Mouse (Mus musculus): Measurements from ENCODE around the gene Lect2. TPM values are rescaled to one million over a fixed set of nuclear protein-coding genes. Genes with fewer than 3 reads are reported as not detected.

Gene Lect2
- polyA plus RNA-seq, 1 experiment from 2014 or later, result not detected

DNA sequence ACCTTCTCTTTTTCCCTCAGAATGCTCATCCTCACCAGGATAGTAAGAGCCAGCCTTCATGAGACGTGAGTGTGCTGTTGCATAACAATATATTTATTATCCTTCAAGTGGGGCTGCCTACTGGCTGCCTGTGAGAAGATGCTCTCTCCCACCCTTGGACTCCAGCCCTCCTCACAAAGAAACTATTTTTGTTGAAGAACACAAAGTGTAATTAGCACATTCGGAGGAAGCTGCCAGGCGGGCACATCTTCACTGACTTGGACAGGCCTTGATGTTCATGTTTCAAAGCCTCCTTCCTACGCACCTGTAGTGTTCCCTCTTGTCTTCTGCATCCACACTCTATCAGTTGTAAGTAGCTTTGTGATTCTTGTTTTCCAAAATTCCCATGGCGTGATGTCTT lies 32.1 kb upstream of the Lect2 start:
- no peak overlapping the region for H3K4me3 ChIP-seq
- no peaks in the 10 kb centered on the region for H3K36me3 ChIP-seq (replicated peaks)
- peak overlapping the region; percentile 92 for H3K27ac ChIP-seq
- WGBS, result 87% methylated on average over 5 of the region's 5 CpGs
- 0 out of 2 replicates have a peak, but pooled peaks cover 8% of the 10 kb centered on the region for H3K27me3 ChIP-seq (ENCODE audit: poor library complexity, severe bottlenecking)
- H3K4me1 ChIP-seq, result peaks cover 53% of the 10 kb centered on the region
- H3K9me3 ChIP-seq, result no peaks in the 10 kb centered on the region
- DNase-seq (ENCODE audit: extremely low spot score, low spot score), result no peak

DNA sequence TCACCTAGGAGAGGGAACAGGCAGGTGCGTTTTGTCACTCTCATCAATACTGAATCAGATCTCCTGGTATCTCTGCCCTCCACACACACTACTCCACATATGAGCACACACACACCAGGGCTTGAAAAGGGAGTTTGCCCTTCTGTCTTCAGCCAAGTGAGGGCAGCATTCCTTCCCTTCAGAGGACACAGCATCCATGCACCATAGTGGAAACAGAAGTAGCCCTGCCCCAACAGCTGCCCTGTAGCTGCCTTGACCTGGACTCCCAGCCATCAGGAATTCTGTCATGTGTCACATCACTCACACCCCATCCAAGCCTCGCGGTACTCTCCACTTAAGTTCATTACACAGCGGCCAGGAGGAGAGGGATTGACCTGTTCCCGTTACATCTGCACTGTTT lies 29.8 kb upstream of the Lect2 start:
- Histone ChIP-seq H3K4me1 (peaks cover 33% of the 10 kb centered on the region), H3K36me3 (replicated peaks) (no peaks in the 10 kb centered on the region), H3K27ac (0 out of 2 replicates have a peak overlapping the region, but pooled peaks have one; percentile 17), H3K27me3 (ENCODE audit: poor library complexity, severe bottlenecking) (no peaks in the 10 kb centered on the region), H3K4me3 (no peak overlapping the region), H3K9me3 (no peaks in the 10 kb centered on the region)
- no peak for DNase-seq (ENCODE audit: extremely low spot score, low spot score)
- WGBS, result 82% methylated on average over 5 of the region's 5 CpGs

DNA sequence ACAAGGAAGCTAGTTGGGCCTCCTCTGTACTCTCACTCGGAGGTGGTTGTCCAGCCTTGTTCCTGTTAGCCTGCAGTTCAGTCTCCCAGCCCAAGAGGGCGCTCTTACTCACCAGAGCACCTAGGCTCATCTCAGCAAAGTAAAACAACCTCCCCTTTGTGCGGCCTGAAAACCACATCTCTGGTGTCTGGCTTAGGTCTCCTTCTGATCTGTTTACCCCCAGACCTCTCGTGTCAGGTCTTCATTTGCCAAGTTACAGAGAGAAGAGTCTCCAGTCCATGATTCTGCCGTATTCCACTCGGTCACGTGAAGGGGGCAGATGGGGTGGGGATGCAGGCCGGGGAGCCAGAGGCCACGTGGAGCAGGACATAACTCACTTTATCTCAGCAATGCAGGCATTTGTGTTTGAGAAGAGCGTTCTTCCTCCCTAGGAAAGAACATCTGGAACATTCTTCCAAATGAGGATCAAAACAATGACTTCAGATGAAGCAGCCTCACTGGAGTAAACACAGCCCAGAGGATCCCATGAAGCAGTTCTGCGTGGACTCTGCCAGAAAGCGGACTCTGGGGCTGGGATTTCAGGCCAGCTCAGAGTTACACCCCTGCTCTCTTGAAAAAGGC lies 27.5 kb upstream of the Lect2 start:
- Histone ChIP-seq H3K27ac (peak overlapping the region; percentile 76), H3K4me1 (peaks cover 13% of the 10 kb centered on the region), H3K27me3 (ENCODE audit: poor library complexity, severe bottlenecking) (no peaks in the 10 kb centered on the region), H3K9me3 (no peaks in the 10 kb centered on the region), H3K4me3 (no peak overlapping the region), H3K36me3 (replicated peaks) (no peaks in the 10 kb centered on the region)
- DNase-seq (ENCODE audit: extremely low spot score, low spot score), result peak; percentile 69
- WGBS, result 67% methylated on average over 12 of the region's 12 CpGs

DNA sequence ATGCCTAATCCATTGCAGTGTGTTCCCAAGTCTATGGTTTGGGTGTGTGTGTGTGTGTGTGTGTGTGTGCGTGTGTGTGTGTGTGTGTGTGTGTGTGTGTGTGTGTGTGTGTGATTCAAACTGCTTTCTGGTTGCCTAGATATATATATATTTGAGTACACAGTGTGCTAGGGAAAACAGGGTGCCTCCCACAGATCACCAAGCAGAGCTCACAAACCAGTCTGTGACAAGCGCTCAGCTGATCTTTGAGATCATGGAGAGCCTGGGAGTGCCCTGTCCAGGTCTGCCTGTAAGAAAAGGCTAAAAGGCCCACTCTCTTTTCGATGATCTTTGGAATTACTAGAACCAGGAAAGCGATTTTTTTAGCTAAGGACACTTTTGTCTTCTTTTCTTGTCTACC lies 26.8 kb upstream of the Lect2 start:
- WGBS, result 77% methylated on average over 4 of the region's 4 CpGs
- peaks cover 7% of the 10 kb centered on the region for H3K4me1 ChIP-seq
- no peaks in the 10 kb centered on the region for H3K27me3 ChIP-seq (ENCODE audit: poor library complexity, severe bottlenecking)
- DNase-seq (ENCODE audit: extremely low spot score, low spot score), result no peak
- no peak overlapping the region for H3K27ac ChIP-seq
- H3K4me3 ChIP-seq, result no peak overlapping the region
- H3K36me3 ChIP-seq (replicated peaks), result no peaks in the 10 kb centered on the region
- H3K9me3 ChIP-seq, result no peaks in the 10 kb centered on the region

DNA sequence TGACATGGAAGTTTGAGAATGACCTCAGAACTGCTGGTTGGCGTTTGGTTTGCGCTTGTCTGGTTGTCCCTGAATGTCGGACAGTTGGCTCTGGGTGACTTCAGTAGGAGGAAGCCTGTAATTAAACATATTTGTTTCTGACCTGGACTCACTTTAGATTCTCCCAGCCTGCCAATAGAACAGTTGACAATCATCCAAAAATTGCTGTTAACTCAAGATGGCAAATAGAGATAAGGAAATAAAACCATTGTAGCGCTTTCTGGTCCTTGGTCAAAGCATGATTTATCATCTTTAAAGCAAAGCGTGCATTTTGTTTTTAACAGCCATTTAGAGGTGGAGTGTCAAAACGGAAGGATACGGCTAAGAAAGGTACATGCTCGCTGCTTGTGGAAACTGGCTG lies 23.3 kb upstream of the Lect2 start:
- no peak for DNase-seq (ENCODE audit: extremely low spot score, low spot score)
- H3K27ac ChIP-seq, result no peak overlapping the region

DNA sequence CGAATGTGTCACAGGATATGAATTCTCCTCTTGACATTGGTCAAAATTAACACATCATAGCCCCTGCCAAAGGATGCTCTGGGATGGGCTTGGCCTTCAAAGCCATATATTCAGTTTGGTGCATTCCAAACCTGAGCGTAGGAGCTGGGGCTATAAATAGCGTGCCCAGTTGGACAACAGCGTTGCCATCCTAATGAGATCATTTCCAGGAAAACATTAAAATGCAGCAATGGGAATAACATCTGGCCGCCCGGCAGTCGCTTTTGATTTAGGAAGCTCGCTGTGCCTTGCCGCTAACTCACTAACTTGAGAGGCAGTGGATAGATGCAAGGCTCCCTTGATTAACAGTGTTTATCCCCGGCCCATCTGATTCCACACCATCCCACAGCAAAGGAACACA lies 18.0 kb upstream of the Lect2 start:
- Histone ChIP-seq H3K4me3 (no peak overlapping the region), H3K27me3 (ENCODE audit: poor library complexity, severe bottlenecking) (no peaks in the 10 kb centered on the region), H3K36me3 (replicated peaks) (no peaks in the 10 kb centered on the region), H3K27ac (no peak overlapping the region), H3K4me1 (0 out of 2 replicates have a peak, but pooled peaks cover under 1% of the 10 kb centered on the region), H3K9me3 (no peaks in the 10 kb centered on the region)
- DNase-seq (ENCODE audit: extremely low spot score, low spot score), result no peak
- 94% methylated on average over 10 of the region's 10 CpGs for WGBS

More for the DNA sequence above, 23.3 kb upstream of the Lect2 start:
- Histone ChIP-seq H3K4me3 (no peak overlapping the region), H3K27me3 (ENCODE audit: poor library complexity, severe bottlenecking) (no peaks in the 10 kb centered on the region), H3K9me3 (no peaks in the 10 kb centered on the region), H3K36me3 (replicated peaks) (no peaks in the 10 kb centered on the region), H3K4me1 (peaks cover 3% of the 10 kb centered on the region; the same call in 1 of the 2 replicates)
- 93% methylated on average over 8 of the region's 8 CpGs for WGBS

DNA sequence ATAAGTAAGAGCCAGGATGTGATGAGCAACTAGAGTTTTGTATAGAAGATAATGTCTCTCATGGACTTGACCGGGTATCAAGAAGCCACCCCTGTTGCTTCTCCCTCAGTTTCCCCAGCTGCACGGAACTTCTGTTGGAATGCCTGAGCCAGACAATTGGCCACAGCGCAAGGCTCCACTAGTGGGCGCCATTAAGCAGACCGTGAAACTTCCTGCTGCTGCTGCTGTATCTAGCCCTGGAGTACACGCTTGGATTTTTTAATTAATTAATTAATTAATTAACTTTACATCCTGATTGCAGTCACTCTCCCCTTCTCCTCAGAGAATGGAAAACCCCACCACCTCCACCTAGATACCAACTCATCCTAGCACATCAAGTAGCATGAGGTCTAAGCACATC lies 14.8 kb upstream of the Lect2 start:
- Histone ChIP-seq H3K27me3 (ENCODE audit: poor library complexity, severe bottlenecking) (no peaks in the 10 kb centered on the region), H3K9me3 (no peaks in the 10 kb centered on the region), H3K4me1 (peaks cover 14% of the 10 kb centered on the region), H3K4me3 (no peak overlapping the region), H3K36me3 (replicated peaks) (no peaks in the 10 kb centered on the region), H3K27ac (no peak overlapping the region)
- peak; percentile 31 for DNase-seq (ENCODE audit: extremely low spot score, low spot score)
- 45% methylated on average over 6 of the region's 6 CpGs for WGBS

DNA sequence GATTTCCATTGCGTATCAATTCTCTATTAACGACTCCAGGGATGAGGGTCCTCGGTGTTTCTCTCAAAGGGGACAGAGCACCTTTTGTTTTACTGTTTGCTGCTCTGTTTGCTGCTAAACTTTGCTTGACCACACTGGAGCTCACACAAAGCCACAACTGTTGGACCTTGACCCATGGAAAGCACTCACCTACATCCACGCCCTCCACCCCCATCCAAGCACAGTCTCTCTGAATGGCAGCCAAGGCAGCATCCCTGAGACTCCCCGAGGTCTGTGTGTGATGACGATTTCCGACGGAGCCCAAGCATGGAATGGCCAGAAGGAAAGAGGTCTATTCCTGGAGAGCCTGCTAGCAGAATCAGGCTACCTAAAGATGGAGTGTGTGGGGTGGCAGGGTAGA lies 12.8 kb upstream of the Lect2 start:
- H3K9me3 ChIP-seq, result no peaks in the 10 kb centered on the region
- H3K36me3 ChIP-seq (replicated peaks), result no peaks in the 10 kb centered on the region
- peaks cover 20% of the 10 kb centered on the region for H3K4me1 ChIP-seq
- WGBS, result 77% methylated on average over 8 of the region's 8 CpGs
- no peaks in the 10 kb centered on the region for H3K27me3 ChIP-seq (ENCODE audit: poor library complexity, severe bottlenecking)
- H3K4me3 ChIP-seq, result no peak overlapping the region
- H3K27ac ChIP-seq, result no peak overlapping the region
- no peak for DNase-seq (ENCODE audit: extremely low spot score, low spot score)

DNA sequence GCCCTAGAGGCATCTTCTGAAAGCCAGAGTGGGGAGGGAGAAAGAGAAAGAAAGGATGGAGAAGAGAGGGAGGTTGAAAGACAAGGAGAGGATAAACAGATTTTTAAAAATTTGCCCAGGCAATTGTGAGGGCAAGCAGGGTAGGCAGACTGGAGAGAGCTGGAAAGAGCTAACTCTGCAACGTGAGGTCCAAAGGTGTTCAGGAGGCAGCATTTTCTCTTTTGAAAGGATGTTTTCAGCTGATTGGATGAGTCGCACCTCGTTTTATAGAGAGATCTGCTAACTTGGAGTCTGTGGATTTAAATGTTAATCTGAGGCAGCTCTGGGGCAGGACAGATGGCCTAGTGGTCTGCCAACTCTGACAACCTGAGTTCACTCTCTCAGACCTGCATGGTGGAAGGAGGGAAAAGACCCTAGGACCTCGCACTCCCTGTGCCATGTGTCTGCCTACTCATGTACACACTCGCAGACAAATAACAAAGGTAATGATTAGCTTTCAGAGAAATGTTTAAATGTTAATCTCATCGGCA lies 11.6 kb upstream of the Lect2 start:
- H3K4me3 ChIP-seq, result no peak overlapping the region
- WGBS, result 83% methylated on average over 6 of the region's 6 CpGs
- no peaks in the 10 kb centered on the region for H3K36me3 ChIP-seq (replicated peaks)
- no peak for DNase-seq (ENCODE audit: extremely low spot score, low spot score)
- H3K27me3 ChIP-seq (ENCODE audit: poor library complexity, severe bottlenecking), result no peaks in the 10 kb centered on the region
- H3K4me1 ChIP-seq, result peaks cover 22% of the 10 kb centered on the region
- H3K9me3 ChIP-seq, result no peaks in the 10 kb centered on the region
- H3K27ac ChIP-seq, result no peak overlapping the region

DNA sequence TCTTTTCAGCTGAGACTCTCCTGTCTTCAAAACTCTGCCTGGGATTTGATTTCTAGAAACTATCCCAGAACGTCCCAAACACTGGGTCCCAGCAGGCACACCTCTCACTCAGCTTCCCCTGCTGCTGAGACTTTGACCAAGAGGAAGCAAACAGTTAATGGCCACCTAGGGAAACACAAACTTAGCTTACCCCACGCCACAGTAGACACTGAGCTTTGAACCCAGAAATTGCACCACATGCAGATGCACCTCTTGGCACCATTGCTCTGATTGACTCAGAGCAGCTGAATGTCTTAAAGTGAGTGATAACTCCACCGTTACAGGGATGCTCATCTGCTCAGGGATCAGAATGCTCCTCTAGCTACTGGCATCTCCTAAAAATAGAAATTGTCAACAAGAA lies 10.5 kb upstream of the Lect2 start:
- peaks cover 33% of the 10 kb centered on the region for H3K4me1 ChIP-seq
- no peak for DNase-seq (ENCODE audit: extremely low spot score, low spot score)
- no peaks in the 10 kb centered on the region for H3K27me3 ChIP-seq (ENCODE audit: poor library complexity, severe bottlenecking)
- H3K4me3 ChIP-seq, result no peak overlapping the region
- H3K27ac ChIP-seq, result no peak overlapping the region
- WGBS, result 44% methylated on average over 3 of the region's 3 CpGs
- H3K9me3 ChIP-seq, result no peaks in the 10 kb centered on the region
- no peaks in the 10 kb centered on the region for H3K36me3 ChIP-seq (replicated peaks)

DNA sequence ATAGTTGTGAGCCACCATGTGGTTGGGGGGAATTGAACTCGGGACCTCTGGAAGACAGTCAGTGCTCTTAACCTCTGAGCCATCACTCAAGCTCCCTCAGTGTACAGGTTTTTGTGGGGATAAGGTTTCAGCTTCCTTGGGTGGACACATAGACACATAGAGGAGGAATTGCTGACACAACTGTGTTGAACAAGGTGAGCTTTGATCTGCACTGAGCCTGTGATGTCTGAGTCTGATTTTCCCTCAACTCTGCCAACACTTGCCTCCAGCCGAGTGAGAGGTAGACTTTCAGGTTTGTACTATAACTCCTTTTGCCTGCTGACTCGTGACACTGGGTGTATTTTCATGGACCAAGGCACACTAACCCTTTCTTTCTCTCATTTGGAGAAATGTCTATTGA lies 8.4 kb upstream of the Lect2 start:
- Histone ChIP-seq H3K4me3 (no peak overlapping the region), H3K9me3 (no peaks in the 10 kb centered on the region), H3K27me3 (ENCODE audit: poor library complexity, severe bottlenecking) (no peaks in the 10 kb centered on the region), H3K4me1 (peaks cover 33% of the 10 kb centered on the region), H3K36me3 (replicated peaks) (no peaks in the 10 kb centered on the region), H3K27ac (no peak overlapping the region)
- DNase-seq (ENCODE audit: extremely low spot score, low spot score), result no peak
- 89% methylated on average over 3 of the region's 3 CpGs for WGBS

DNA sequence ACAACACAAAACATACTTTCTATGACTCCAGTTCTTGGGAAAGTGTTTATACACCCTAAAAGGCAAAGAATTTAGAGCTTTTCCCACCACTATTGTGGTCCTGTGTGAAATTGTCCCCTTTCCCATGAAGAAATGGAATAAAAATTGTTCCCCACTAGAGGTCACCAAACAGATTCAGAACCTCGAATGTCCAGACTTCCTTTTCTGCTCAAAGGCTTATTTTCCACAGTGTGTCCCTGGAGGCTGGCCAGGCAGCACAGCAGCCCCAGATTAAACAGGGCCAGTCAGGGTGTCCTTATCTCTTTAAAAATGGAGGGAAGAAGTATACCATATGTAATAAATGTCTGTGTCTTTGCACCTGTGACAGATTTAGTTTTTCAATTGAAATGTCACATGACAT lies 7.7 kb upstream of the Lect2 start:
- Histone ChIP-seq H3K27ac (no peak overlapping the region), H3K4me3 (no peak overlapping the region), H3K9me3 (no peaks in the 10 kb centered on the region), H3K4me1 (peaks cover 30% of the 10 kb centered on the region), H3K36me3 (replicated peaks) (no peaks in the 10 kb centered on the region), H3K27me3 (ENCODE audit: poor library complexity, severe bottlenecking) (no peaks in the 10 kb centered on the region)
- WGBS, result 12% methylated on average over 1 of the region's 1 CpGs
- no peak for DNase-seq (ENCODE audit: extremely low spot score, low spot score)

DNA sequence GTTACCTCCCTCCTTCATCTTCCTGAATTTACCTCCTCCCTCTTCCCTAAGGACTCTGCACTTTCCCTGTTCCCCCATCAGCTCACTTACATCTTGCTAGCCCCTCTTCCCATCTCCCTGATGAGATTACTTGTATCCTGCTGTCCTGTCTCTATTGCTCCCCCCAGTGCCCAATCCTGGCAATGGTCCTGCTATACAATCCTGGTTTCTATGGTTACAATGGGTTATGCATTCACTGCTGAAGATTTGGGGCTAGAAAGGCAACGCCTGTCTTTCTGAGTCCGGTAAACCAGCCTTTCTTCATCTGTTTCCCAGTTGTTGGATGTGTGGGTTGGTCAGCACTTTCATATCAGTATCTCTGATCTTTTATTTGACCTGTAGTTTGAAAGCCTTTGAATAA lies 6.1 kb upstream of the Lect2 start:
- Histone ChIP-seq H3K4me3 (no peak overlapping the region), H3K36me3 (replicated peaks) (no peaks in the 10 kb centered on the region), H3K4me1 (peaks cover 30% of the 10 kb centered on the region), H3K9me3 (no peaks in the 10 kb centered on the region), H3K27me3 (ENCODE audit: poor library complexity, severe bottlenecking) (no peaks in the 10 kb centered on the region), H3K27ac (no peak overlapping the region)
- 6% methylated on average over 2 of the region's 2 CpGs for WGBS
- peak; percentile 63 for DNase-seq (ENCODE audit: extremely low spot score, low spot score)

DNA sequence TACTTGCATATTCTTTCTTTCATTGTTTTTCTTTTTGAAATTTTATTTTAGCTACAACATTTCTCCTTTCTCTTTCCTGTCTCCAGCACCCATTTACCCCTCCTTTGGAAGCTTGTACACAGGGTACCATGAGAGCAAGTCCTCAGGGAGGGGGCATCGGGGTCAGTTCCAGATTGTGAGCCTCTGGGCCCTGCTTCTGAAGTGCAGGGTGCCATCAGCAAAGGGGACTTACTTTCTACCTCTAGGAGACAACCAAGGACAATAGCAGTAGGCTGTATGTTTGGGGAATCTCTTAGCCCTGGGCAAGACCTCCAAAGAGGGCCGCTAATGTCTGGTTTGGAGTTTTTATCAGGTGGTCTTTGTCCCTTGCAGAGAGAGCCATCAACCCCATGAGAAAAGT lies 5.6 kb upstream of the Lect2 start:
- WGBS, result 45% methylated on average over 2 of the region's 2 CpGs
- no peaks in the 10 kb centered on the region for H3K9me3 ChIP-seq
- peaks cover 27% of the 10 kb centered on the region for H3K4me1 ChIP-seq
- no peak for DNase-seq (ENCODE audit: extremely low spot score, low spot score)
- no peaks in the 10 kb centered on the region for H3K27me3 ChIP-seq (ENCODE audit: poor library complexity, severe bottlenecking)
- H3K27ac ChIP-seq, result no peak overlapping the region
- H3K36me3 ChIP-seq (replicated peaks), result no peaks in the 10 kb centered on the region
- no peak overlapping the region for H3K4me3 ChIP-seq

Data from forebrain, embryonic 10.5 days (tissue).